Mouse (Mus musculus): ENCODE measurements around the gene Plekhh3. TPM values are rescaled to one million over a fixed set of nuclear protein-coding genes. Genes with fewer than 3 reads are reported as not detected.

Gene Plekhh3
- polyA plus RNA-seq (2015; fragmentation: Nextera tagmentation; extraction: Ambion mirVana): 17.0 and 17.1 TPM in 2 replicates

DNA sequence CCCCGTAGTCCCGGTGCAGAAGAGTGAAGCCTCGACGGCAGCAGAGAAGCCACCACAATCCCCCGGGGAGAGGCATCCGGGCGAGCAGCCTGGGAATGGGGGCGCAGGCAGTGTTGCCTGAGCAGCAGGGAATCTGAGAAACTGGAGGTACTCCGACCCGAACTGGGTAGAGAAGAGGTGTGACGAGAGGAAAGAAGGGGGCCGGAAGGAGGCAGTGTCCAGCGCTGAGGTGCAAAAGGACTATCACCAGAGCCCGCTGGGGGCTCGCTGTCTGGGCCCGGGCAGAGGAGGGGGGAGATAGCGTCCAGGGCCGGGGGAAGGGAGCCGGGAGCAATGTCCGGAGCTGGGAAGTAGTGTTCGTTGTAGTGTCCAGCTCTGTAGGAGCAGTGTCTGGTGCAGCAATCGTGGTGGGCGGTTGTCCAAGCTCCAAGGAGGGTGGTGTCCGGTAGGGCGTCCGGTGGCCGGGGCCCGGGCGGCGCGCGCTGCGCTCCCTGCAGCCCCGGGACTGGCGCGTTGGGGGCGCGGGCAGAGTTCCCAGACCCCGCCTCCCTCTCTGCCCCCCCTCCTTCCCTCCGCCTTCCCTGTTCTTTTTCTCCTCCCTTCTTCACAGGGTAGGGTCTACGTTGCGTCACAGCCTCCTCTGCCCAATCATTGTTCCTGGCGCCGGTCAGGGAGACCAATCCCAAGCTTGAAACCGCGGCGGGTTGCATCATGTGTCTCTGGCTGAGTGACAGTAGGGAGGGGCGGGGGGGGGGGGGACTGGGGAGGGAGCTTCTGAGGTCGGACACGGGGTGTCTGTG, at the start of gene Plekhh3:
Gene Plekhh3, minus strand, starts transcription at position 541 of the 800 bp plus-strand sequence.
- peak within 1 kb of the TSS; percentile 97 for H3K4me2 ChIP-seq (ENCODE audit: low read depth, low read length)
- H3K9ac ChIP-seq (ENCODE audit: low read length): peak within 1 kb of the TSS; percentile 68
- H3K9me3 ChIP-seq (ENCODE audit: control insufficient read depth, low read length): no peaks in the 10 kb centered on the region
- H3K4me3 ChIP-seq (ENCODE audit: low read length): peak within 1 kb of the TSS; percentile 68
- WGBS: 0% methylated on average over 46 of the region's 50 CpGs
- H3K4me1 ChIP-seq (replicated peaks; ENCODE audit: control insufficient read depth, insufficient read depth, low read length): peaks cover 59% of the 10 kb centered on the region
- H3K36me3 ChIP-seq (ENCODE audit: control insufficient read depth, insufficient read depth, low read length): peaks cover 22% of the 10 kb centered on the region
- H3K27me3 ChIP-seq (ENCODE audit: control insufficient read depth, insufficient read depth, low read depth, low read length): peaks cover 17% of the 10 kb centered on the region
- peak; percentile 93 for ATAC-seq (ENCODE audit: low read depth)
- H3K27ac ChIP-seq (ENCODE audit: low read length): peak within 1 kb of the TSS; percentile 98

DNA sequence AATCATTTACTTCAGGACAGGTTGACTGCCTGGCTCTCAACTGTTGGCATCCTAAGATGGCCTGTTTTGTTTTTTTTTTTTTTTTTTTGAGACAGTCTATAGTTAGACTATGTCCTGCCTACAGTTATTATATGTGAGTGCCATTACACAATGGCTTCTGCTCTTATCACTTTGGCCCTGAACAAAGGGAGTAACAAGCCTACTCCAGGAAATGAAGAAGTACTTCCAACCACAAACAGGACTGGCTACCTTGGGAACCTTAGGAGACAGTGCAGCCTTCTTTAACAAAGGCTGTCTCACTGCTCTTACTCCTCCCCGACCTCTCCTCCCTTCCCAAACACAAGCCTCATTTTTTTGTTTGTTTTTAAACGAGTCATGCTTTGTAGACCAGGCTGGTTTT, 49.7 kb upstream of the Plekhh3 start:
- peaks cover 15% of the 10 kb centered on the region for H3K4me1 ChIP-seq (replicated peaks; ENCODE audit: control insufficient read depth, insufficient read depth, low read length)
- no peak overlapping the region for H3K4me2 ChIP-seq (ENCODE audit: low read depth, low read length)
- H3K27me3 ChIP-seq (ENCODE audit: control insufficient read depth, insufficient read depth, low read depth, low read length): no peaks in the 10 kb centered on the region
- no peak overlapping the region for H3K4me3 ChIP-seq (ENCODE audit: low read length)
- no peak for ATAC-seq (ENCODE audit: low read depth)
- H3K9me3 ChIP-seq (ENCODE audit: control insufficient read depth, low read length): no peaks in the 10 kb centered on the region
- peak overlapping the region; percentile 29 for H3K27ac ChIP-seq (ENCODE audit: low read length)
- WGBS: 18% methylated on average over 2 of the region's 2 CpGs
- no peak overlapping the region for H3K9ac ChIP-seq (ENCODE audit: low read length)
- H3K36me3 ChIP-seq (ENCODE audit: control insufficient read depth, insufficient read depth, low read length): peaks cover 8% of the 10 kb centered on the region; the same call in 1 of the 2 replicates

DNA sequence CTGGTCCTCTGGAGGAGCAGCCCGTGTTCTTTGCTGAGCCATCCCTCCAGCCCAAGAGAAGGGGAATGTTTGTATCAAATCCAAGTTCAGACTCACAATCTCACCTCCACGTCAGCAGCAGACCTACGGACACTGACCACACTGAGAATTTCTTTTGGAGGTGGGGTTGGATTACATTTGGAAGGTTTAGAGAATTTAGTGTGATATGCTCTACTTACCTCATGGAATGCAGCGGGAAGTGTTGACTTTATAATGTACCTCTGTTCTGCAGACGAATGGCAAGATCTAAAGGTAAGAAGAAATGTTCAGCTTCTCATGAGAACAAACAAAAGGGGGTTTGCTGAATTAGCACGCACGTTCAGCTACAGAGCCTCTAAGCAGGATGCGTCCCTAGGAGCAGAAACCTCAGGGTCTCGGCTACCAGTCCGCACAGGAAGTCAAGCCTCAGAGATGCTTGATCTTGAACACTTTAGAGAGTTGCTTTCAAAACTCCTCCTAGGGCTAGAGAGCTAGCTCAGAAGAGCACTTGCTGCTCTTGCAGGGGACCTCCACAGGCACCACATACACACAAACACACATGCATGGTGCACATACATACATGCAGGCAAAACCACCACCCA, 47.4 kb upstream of the Plekhh3 start:
- Histone ChIP-seq H3K9me3 (ENCODE audit: control insufficient read depth, low read length) (no peaks in the 10 kb centered on the region), H3K4me1 (replicated peaks; ENCODE audit: control insufficient read depth, insufficient read depth, low read length) (peaks cover 5% of the 10 kb centered on the region; the same call in 1 of the 2 replicates), H3K36me3 (ENCODE audit: control insufficient read depth, insufficient read depth, low read length) (peaks cover 18% of the 10 kb centered on the region), H3K4me3 (ENCODE audit: low read length) (no peak overlapping the region), H3K9ac (ENCODE audit: low read length) (no peak overlapping the region), H3K27ac (ENCODE audit: low read length) (no peak overlapping the region), H3K4me2 (ENCODE audit: low read depth, low read length) (no peak overlapping the region), H3K27me3 (ENCODE audit: control insufficient read depth, insufficient read depth, low read depth, low read length) (no peaks in the 10 kb centered on the region)
- ATAC-seq (ENCODE audit: low read depth): no peak
- WGBS: 69% methylated on average over 10 of the region's 10 CpGs

- peaks cover 5% of the 10 kb centered on the region; the same call in 1 of the 2 replicates for H3K4me1 ChIP-seq (replicated peaks; ENCODE audit: control insufficient read depth, insufficient read depth, low read length)
- no peaks in the 10 kb centered on the region for H3K9me3 ChIP-seq (ENCODE audit: control insufficient read depth, low read length)
- no peak overlapping the region for H3K4me3 ChIP-seq (ENCODE audit: low read length)
- H3K27ac ChIP-seq (ENCODE audit: low read length): no peak overlapping the region
- no peak overlapping the region for H3K9ac ChIP-seq (ENCODE audit: low read length)
- no peak overlapping the region for H3K4me2 ChIP-seq (ENCODE audit: low read depth, low read length)
- 89% methylated on average over 5 of the region's 5 CpGs for WGBS
- no peak for ATAC-seq (ENCODE audit: low read depth)
- peaks cover 26% of the 10 kb centered on the region for H3K36me3 ChIP-seq (ENCODE audit: control insufficient read depth, insufficient read depth, low read length)
- no peaks in the 10 kb centered on the region for H3K27me3 ChIP-seq (ENCODE audit: control insufficient read depth, insufficient read depth, low read depth, low read length)
Measured at GRCm38 (mm10) chr11:101216936-101217335, 45.8 kb upstream of the Plekhh3 start.

DNA sequence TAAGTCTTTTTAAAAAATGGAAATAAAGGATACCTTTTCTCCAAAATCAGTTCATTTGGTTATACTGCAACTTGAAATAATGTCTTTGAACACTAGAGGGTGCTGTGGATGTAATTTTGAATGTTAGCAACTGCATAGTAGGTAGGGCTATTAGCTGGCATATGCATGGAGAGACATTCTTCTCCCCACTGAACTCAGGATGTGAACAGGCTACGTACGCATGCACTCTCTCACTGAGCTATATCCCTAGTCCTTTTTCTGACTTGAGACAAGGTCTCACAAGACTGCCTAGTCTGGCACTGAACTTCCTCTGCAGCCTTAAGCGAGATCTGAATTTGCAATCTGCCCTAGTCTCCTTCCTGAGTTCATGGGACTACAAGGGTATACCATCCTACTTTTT, 40.8 kb upstream of the Plekhh3 start:
- no peak overlapping the region for H3K27ac ChIP-seq (ENCODE audit: low read length)
- H3K4me3 ChIP-seq (ENCODE audit: low read length): no peak overlapping the region
- H3K9ac ChIP-seq (ENCODE audit: low read length): no peak overlapping the region
- no peak overlapping the region for H3K4me2 ChIP-seq (ENCODE audit: low read depth, low read length)
- ATAC-seq (ENCODE audit: low read depth): peak; percentile 90; the same call in 1 of the 2 replicates
- no peaks in the 10 kb centered on the region for H3K27me3 ChIP-seq (ENCODE audit: control insufficient read depth, insufficient read depth, low read depth, low read length)
- peaks cover 40% of the 10 kb centered on the region for H3K36me3 ChIP-seq (ENCODE audit: control insufficient read depth, insufficient read depth, low read length)
- no peaks in the 10 kb centered on the region for H3K9me3 ChIP-seq (ENCODE audit: control insufficient read depth, low read length)
- H3K4me1 ChIP-seq (replicated peaks; ENCODE audit: control insufficient read depth, insufficient read depth, low read length): no peaks in the 10 kb centered on the region
- WGBS: 20% methylated on average over 3 of the region's 3 CpGs

DNA sequence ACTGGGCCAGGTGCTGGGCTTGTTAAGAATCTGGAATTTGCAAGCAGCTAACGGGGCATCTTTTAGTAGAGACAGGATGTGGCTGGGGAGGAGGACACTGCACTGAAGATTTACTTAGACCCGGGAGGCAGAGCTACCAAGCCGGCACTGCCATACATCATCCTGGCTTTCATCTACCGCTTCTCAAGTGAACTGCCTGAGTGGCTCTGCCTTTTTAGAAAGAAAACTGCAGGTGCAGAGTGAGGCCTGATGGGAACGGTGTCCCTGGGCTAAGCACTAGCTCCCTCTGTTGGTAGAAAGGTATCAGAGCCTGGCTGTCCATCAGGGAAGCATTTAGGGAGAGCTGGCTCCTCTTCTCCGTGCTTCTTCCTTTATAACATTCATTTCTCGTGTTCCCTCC, 29.8 kb upstream of the Plekhh3 start:
- no peaks in the 10 kb centered on the region for H3K9me3 ChIP-seq (ENCODE audit: control insufficient read depth, low read length)
- H3K27ac ChIP-seq (ENCODE audit: low read length): no peak overlapping the region
- H3K36me3 ChIP-seq (ENCODE audit: control insufficient read depth, insufficient read depth, low read length): peaks cover 42% of the 10 kb centered on the region
- peak; percentile 41; the same call in 1 of the 2 replicates for ATAC-seq (ENCODE audit: low read depth)
- WGBS: 16% methylated on average over 7 of the region's 7 CpGs
- H3K4me2 ChIP-seq (ENCODE audit: low read depth, low read length): no peak overlapping the region
- H3K27me3 ChIP-seq (ENCODE audit: control insufficient read depth, insufficient read depth, low read depth, low read length): no peaks in the 10 kb centered on the region
- H3K9ac ChIP-seq (ENCODE audit: low read length): no peak overlapping the region
- no peak overlapping the region for H3K4me3 ChIP-seq (ENCODE audit: low read length)
- H3K4me1 ChIP-seq (replicated peaks; ENCODE audit: control insufficient read depth, insufficient read depth, low read length): no peaks in the 10 kb centered on the region

GRCm38 (mm10) chr11:101199555-101199954, 28.4 kb upstream of the Plekhh3 start:
- Histone ChIP-seq H3K9me3 (ENCODE audit: control insufficient read depth, low read length) (no peaks in the 10 kb centered on the region), H3K4me2 (ENCODE audit: low read depth, low read length) (no peak overlapping the region), H3K36me3 (ENCODE audit: control insufficient read depth, insufficient read depth, low read length) (peaks cover 42% of the 10 kb centered on the region), H3K9ac (ENCODE audit: low read length) (no peak overlapping the region), H3K4me3 (ENCODE audit: low read length) (no peak overlapping the region), H3K27me3 (ENCODE audit: control insufficient read depth, insufficient read depth, low read depth, low read length) (no peaks in the 10 kb centered on the region), H3K4me1 (replicated peaks; ENCODE audit: control insufficient read depth, insufficient read depth, low read length) (no peaks in the 10 kb centered on the region), H3K27ac (ENCODE audit: low read length) (no peak overlapping the region)
- 72% methylated on average over 3 of the region's 3 CpGs for WGBS
- no peak for ATAC-seq (ENCODE audit: low read depth)

DNA sequence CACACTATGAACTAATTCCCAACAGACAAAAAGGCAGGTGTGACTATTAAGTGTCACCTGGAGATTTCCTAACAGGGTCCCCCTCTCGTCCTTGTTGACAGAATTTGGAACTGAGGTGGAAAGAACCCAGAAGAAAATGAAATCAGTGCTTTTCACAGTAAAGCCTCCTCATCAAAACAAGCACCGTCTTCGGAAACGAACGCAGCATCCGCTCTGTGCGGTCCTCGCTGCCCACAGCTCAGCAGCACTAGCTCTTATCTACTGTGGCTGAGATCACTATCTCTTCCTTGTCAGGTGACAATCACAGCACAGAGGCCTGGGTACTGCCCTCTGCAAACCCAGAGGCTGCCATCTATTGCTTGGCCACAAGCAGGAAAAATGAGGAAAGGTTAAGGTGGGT, 25.0 kb upstream of the Plekhh3 start:
- no peak overlapping the region for H3K4me3 ChIP-seq (ENCODE audit: low read length)
- 85% methylated on average over 8 of the region's 8 CpGs for WGBS

DNA sequence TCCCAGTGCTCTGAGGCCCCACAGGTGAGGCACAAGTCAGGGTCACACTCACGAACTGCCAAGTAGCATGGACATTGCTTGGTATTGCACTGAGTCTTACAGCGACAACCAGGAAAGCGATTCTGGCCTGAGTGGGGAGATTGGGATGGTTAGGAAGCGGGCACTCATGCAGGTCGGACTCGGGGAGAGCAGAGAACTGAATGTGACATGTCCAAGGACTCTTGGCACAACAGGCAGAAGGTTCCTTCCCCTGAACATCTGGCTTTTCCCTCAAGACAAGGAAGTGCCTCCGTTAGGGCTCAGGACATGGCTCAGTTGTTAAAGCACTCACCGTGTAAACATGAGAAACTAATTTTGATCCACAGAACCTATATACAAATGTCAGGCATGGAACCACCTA, 24.4 kb upstream of the Plekhh3 start:
- Histone ChIP-seq H3K9me3 (ENCODE audit: control insufficient read depth, low read length) (no peaks in the 10 kb centered on the region), H3K4me1 (replicated peaks; ENCODE audit: control insufficient read depth, insufficient read depth, low read length) (peaks cover 5% of the 10 kb centered on the region), H3K36me3 (ENCODE audit: control insufficient read depth, insufficient read depth, low read length) (peaks cover 25% of the 10 kb centered on the region), H3K4me2 (ENCODE audit: low read depth, low read length) (no peak overlapping the region), H3K27me3 (ENCODE audit: control insufficient read depth, insufficient read depth, low read depth, low read length) (no peaks in the 10 kb centered on the region), H3K4me3 (ENCODE audit: low read length) (no peak overlapping the region), H3K9ac (ENCODE audit: low read length) (no peak overlapping the region), H3K27ac (ENCODE audit: low read length) (no peak overlapping the region)
- 75% methylated on average over 8 of the region's 8 CpGs for WGBS
- ATAC-seq (ENCODE audit: low read depth): no peak

More for the DNA sequence above, 25.0 kb upstream of the Plekhh3 start:
- no peaks in the 10 kb centered on the region for H3K4me1 ChIP-seq (replicated peaks; ENCODE audit: control insufficient read depth, insufficient read depth, low read length)
- H3K4me2 ChIP-seq (ENCODE audit: low read depth, low read length): no peak overlapping the region
- H3K9ac ChIP-seq (ENCODE audit: low read length): no peak overlapping the region
- no peak for ATAC-seq (ENCODE audit: low read depth)
- no peak overlapping the region for H3K27ac ChIP-seq (ENCODE audit: low read length)
- peaks cover 27% of the 10 kb centered on the region for H3K36me3 ChIP-seq (ENCODE audit: control insufficient read depth, insufficient read depth, low read length)
- no peaks in the 10 kb centered on the region for H3K9me3 ChIP-seq (ENCODE audit: control insufficient read depth, low read length)
- no peaks in the 10 kb centered on the region for H3K27me3 ChIP-seq (ENCODE audit: control insufficient read depth, insufficient read depth, low read depth, low read length)
